Mouse (Mus musculus) heart, embryonic 16.5 days (tissue): ENCODE measurements at regions not wholly inside any gene's neighbourhood (a gene's known extent, or its start where the extent isn't known, plus 50 kb on each side); places are given as distances from the start of the nearest gene placed in this dataset.

ENCODE experiments used
- ATAC-seq: fragments of 200-750 bp; cut with Nextera tagmentation; replicated peaks from 2 replicates; pipeline ENCODE4 v1.8.0; 2017; ENCODE audit warnings: moderate number of reproducible peaks; ENCODE audit not compliant: insufficient read depth, low FRiP score; ENCODE audit errors: extremely low read depth
- H3K27ac ChIP-seq: fragments of 300-500 bp; sonication (generic); 2 replicates; pipeline ENCODE4 v1.5.1; 2014; ENCODE audit warnings: mild to moderate bottlenecking, low read length, control low read depth, moderate library complexity
- H3K27me3 ChIP-seq: fragments of 300-500 bp; sonication (generic); 2 replicates; pipeline ENCODE4 v1.6.1; 2014; ENCODE audit warnings: low read length, mixed read lengths; ENCODE audit not compliant: control insufficient read depth, insufficient read depth
- H3K36me3 ChIP-seq: fragments of 300-500 bp; sonication (generic); 2 replicates; pipeline ENCODE4 v1.6.1; 2014; ENCODE audit not compliant: control insufficient read depth, insufficient read depth
- H3K4me1 ChIP-seq: fragments of 300-500 bp; sonication (generic); 2 replicates; pipeline ENCODE4 v1.6.1; 2014; ENCODE audit warnings: low read length, mixed read lengths; ENCODE audit not compliant: control insufficient read depth, insufficient read depth
- H3K4me2 ChIP-seq: fragments of 300-500 bp; sonication (generic); 2 replicates; pipeline ENCODE4 v1.6.1; 2014; ENCODE audit warnings: low read depth, mild to moderate bottlenecking, control low read depth, low read length
- H3K4me3 ChIP-seq: fragments of 300-500 bp; sonication (generic); 2 replicates; pipeline ENCODE4 v1.5.1; 2014; ENCODE audit warnings: mild to moderate bottlenecking, control low read depth, low read length
- H3K9ac ChIP-seq: fragments of 300-500 bp; sonication (generic); 2 replicates; pipeline ENCODE4 v1.6.1; 2014; ENCODE audit warnings: low read length, control low read depth
- H3K9me3 ChIP-seq: fragments of 300-500 bp; sonication (generic); replicated peaks from 2 replicates; pipeline ENCODE4 v1.6.1; 2016; ENCODE audit warnings: low read length; ENCODE audit not compliant: control insufficient read depth
- WGBS: fragments of 180-500 bp; shearing (Covaris S2); extraction: QIAGEN DNeasy Blood & Tissue Kit; methylation state at CpG from one replicate; pipeline ENCODE4 v1.1.7; 2014; 5-methylcytosine and 5-hydroxymethylcytosine counted together

GRCm38 (mm10) chr2:170294657-170295056 is 133.0 kb downstream of the Bcas1 start:
- Histone ChIP-seq H3K4me3 (no peak overlapping the region), H3K9me3 (no peaks in the 10 kb centered on the region), H3K27me3 (no peaks in the 10 kb centered on the region), H3K9ac (no peak overlapping the region), H3K36me3 (no peaks in the 10 kb centered on the region), H3K4me1 (peaks cover 7% of the 10 kb centered on the region), H3K4me2 (no peak overlapping the region), H3K27ac (peak overlapping the region; percentile 46)
- ATAC-seq, result no peak
- 68% methylated on average over 12 of the region's 12 CpGs for WGBS

- ATAC-seq, result no peak
- Histone ChIP-seq H3K27ac (peak overlapping the region; percentile 62), H3K9me3 (no peaks in the 10 kb centered on the region), H3K4me1 (peaks cover 18% of the 10 kb centered on the region), H3K27me3 (peaks cover 2% of the 10 kb centered on the region; the same call in 1 of the 2 replicates), H3K4me3 (no peak overlapping the region), H3K9ac (peak overlapping the region; percentile 26; the same call in 1 of the 2 replicates), H3K36me3 (no peaks in the 10 kb centered on the region), H3K4me2 (0 out of 2 replicates have a peak overlapping the region, but pooled peaks have one; percentile 7)
- WGBS, result 27% methylated on average over 6 of the region's 6 CpGs
Measured at GRCm38 (mm10) chr2:170291841-170292655, 135.6 kb downstream of the Bcas1 start.

- H3K4me1 ChIP-seq, result peaks cover 24% of the 10 kb centered on the region
- no peak for ATAC-seq
- no peaks in the 10 kb centered on the region for H3K36me3 ChIP-seq
- no peaks in the 10 kb centered on the region for H3K9me3 ChIP-seq
- no peak overlapping the region for H3K4me2 ChIP-seq
- H3K27me3 ChIP-seq, result peaks cover 2% of the 10 kb centered on the region; the same call in 1 of the 2 replicates
- WGBS, result 82% methylated on average over 9 of the region's 9 CpGs
- H3K27ac ChIP-seq, result no peak overlapping the region
- no peak overlapping the region for H3K4me3 ChIP-seq
- no peak overlapping the region for H3K9ac ChIP-seq
Measured at GRCm38 (mm10) chr2:170289378-170289960, 138.2 kb downstream of the Bcas1 start.

GRCm38 (mm10) chr2:170288787-170289186 is 138.9 kb downstream of the Bcas1 start:
- Histone ChIP-seq H3K4me2 (no peak overlapping the region), H3K4me1 (peaks cover 24% of the 10 kb centered on the region), H3K27ac (no peak overlapping the region), H3K36me3 (no peaks in the 10 kb centered on the region), H3K4me3 (no peak overlapping the region), H3K27me3 (peaks cover 2% of the 10 kb centered on the region; the same call in 1 of the 2 replicates), H3K9me3 (no peaks in the 10 kb centered on the region), H3K9ac (no peak overlapping the region)
- 78% methylated on average over 7 of the region's 7 CpGs for WGBS
- no peak for ATAC-seq

- Histone ChIP-seq H3K4me3 (peak overlapping the region; percentile 27), H3K4me1 (peaks cover 24% of the 10 kb centered on the region), H3K4me2 (peak overlapping the region; percentile 75), H3K9me3 (no peaks in the 10 kb centered on the region), H3K27ac (peak overlapping the region; percentile 10; the same call in 1 of the 2 replicates), H3K27me3 (peaks cover 2% of the 10 kb centered on the region; the same call in 1 of the 2 replicates), H3K9ac (peak overlapping the region; percentile 46), H3K36me3 (no peaks in the 10 kb centered on the region)
- 26% methylated on average over 11 of the region's 11 CpGs for WGBS
- ATAC-seq, result no peak
Measured at GRCm38 (mm10) chr2:170288196-170288595, 139.4 kb downstream of the Bcas1 start.

GRCm38 (mm10) chr2:170287301-170287885 is 139.5 kb upstream of the Zfp217 start:
- Histone ChIP-seq H3K4me1 (peaks cover 24% of the 10 kb centered on the region), H3K27me3 (peaks cover 2% of the 10 kb centered on the region; the same call in 1 of the 2 replicates), H3K9ac (peak overlapping the region; percentile 38), H3K4me3 (peak overlapping the region; percentile 52), H3K4me2 (peak overlapping the region; percentile 75), H3K27ac (peak overlapping the region; percentile 54), H3K9me3 (no peaks in the 10 kb centered on the region), H3K36me3 (no peaks in the 10 kb centered on the region)
- 0 out of 2 replicates have a peak, but pooled peaks have one; percentile 21 for ATAC-seq
- whole genome bisulfite sequencing, result 2% methylated on average over 27 of the region's 27 CpGs

GRCm38 (mm10) chr2:170286773-170287172 is 138.9 kb upstream of the Zfp217 start:
- H3K27ac ChIP-seq, result peak overlapping the region; percentile 54
- WGBS, result 12% methylated on average over 8 of the region's 8 CpGs
- H3K4me1 ChIP-seq, result peaks cover 22% of the 10 kb centered on the region
- peaks cover 2% of the 10 kb centered on the region; the same call in 1 of the 2 replicates for H3K27me3 ChIP-seq
- H3K36me3 ChIP-seq, result no peaks in the 10 kb centered on the region
- ATAC-seq, result no peak
- H3K9ac ChIP-seq, result peak overlapping the region; percentile 38
- H3K9me3 ChIP-seq, result no peaks in the 10 kb centered on the region
- peak overlapping the region; percentile 52 for H3K4me3 ChIP-seq
- H3K4me2 ChIP-seq, result peak overlapping the region; percentile 75

GRCm38 (mm10) chr2:170282463-170282862 is 134.6 kb upstream of the Zfp217 start:
- H3K27ac ChIP-seq, result no peak overlapping the region
- no peak overlapping the region for H3K4me3 ChIP-seq
- no peak overlapping the region for H3K9ac ChIP-seq
- 65% methylated on average over 6 of the region's 6 CpGs for WGBS
- no peaks in the 10 kb centered on the region for H3K9me3 ChIP-seq
- no peaks in the 10 kb centered on the region for H3K36me3 ChIP-seq
- H3K4me2 ChIP-seq, result no peak overlapping the region
- H3K27me3 ChIP-seq, result no peaks in the 10 kb centered on the region
- peaks cover 11% of the 10 kb centered on the region for H3K4me1 ChIP-seq
- ATAC-seq, result no peak
